Mouse (Mus musculus): ENCODE measurements around the gene Rps12-ps3. TPM values are rescaled to one million over a fixed set of nuclear protein-coding genes. Genes with fewer than 3 reads are reported as not detected.

The Rps12-ps3 gene
- polyA plus RNA-seq, 1 experiment from 2014 or later = 25.1 TPM

DNA sequence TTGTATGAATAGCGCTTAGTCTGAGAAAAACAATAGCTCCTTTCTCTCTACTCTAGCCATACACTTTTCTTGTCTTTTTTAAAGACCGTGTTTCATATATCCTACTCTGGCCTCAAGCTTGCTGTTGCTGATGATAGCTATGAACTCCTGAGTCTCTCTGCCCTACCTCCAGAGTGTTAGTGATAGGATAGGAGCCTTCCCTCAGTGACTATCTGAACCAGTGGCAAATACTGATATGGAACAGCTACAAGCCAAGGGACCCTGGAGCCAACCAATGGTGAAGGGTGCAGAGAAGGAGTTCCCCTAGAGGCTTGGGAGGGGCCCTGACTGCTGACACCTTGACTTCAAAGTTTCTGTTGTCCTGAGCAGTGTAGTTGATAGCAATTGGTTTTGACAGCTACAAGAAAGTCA is 38.4 kb downstream of the Rps12-ps3 start:
- Histone ChIP-seq H3K36me3 (ENCODE audit: control insufficient read depth, insufficient read depth, low read length) (no peaks in the 10 kb centered on the region), H3K4me3 (ENCODE audit: low read depth, low read length) (no peak overlapping the region), H3K9ac (ENCODE audit: low read length) (no peak overlapping the region), H3K9me3 (ENCODE audit: control insufficient read depth, low read length) (no peaks in the 10 kb centered on the region), H3K27ac (replicated peaks) (no peak overlapping the region), H3K4me1 (replicated peaks; ENCODE audit: control insufficient read depth, insufficient read depth) (no peaks in the 10 kb centered on the region), H3K27me3 (ENCODE audit: control insufficient read depth, insufficient read depth, low read length) (no peaks in the 10 kb centered on the region), H3K4me2 (replicated peaks; ENCODE audit: low read depth) (no peak overlapping the region)
- WGBS = 73% methylated on average over 2 of the region's 2 CpGs
- TF ChIP-seq CTCF (IDR thresholded peaks at IDR 0.05; ENCODE audit: low read depth) (no peak), EP300 (optimal IDR thresholded peaks at IDR 0.05) (no peak)
- no peak for DNase-seq (ENCODE audit: low spot score)
- no peak for ATAC-seq (ENCODE audit: low FRiP score, low TSS enrichment)

DNA sequence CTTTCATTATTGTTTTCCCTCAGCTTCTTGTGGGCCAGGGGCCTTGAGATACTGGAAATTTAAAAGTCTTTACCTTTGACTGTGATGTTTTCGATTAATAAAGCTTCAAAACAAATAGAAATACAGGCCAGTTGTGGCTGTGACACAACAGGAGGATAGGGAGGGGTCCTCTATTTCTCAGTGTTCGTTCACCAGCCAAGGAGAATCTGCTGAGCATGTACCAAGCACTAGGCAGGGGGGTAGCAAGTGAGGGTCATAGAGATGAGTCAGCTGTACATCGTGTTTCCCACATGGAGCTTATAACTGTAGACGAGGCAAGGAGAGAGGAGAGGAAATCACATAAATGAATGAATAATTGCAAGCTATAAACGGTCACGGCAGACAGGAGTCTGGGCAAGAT is 40.6 kb downstream of the Rps12-ps3 start:
- Histone ChIP-seq H3K4me1 (replicated peaks; ENCODE audit: control insufficient read depth, insufficient read depth) (no peaks in the 10 kb centered on the region), H3K27ac (replicated peaks) (no peak overlapping the region), H3K36me3 (ENCODE audit: control insufficient read depth, insufficient read depth, low read length) (no peaks in the 10 kb centered on the region), H3K9ac (ENCODE audit: low read length) (no peak overlapping the region), H3K4me2 (replicated peaks; ENCODE audit: low read depth) (no peak overlapping the region), H3K27me3 (ENCODE audit: control insufficient read depth, insufficient read depth, low read length) (no peaks in the 10 kb centered on the region), H3K9me3 (ENCODE audit: control insufficient read depth, low read length) (no peaks in the 10 kb centered on the region), H3K4me3 (ENCODE audit: low read depth, low read length) (no peak overlapping the region)
- ATAC-seq (ENCODE audit: low FRiP score, low TSS enrichment) (no peak), DNase-seq (ENCODE audit: low spot score) (no peak)
- no peak for TF ChIP-seq EP300 (optimal IDR thresholded peaks at IDR 0.05)
- no peak for TF ChIP-seq CTCF (IDR thresholded peaks at IDR 0.05; ENCODE audit: low read depth)
- WGBS = 68% methylated on average over 6 of the region's 6 CpGs

DNA sequence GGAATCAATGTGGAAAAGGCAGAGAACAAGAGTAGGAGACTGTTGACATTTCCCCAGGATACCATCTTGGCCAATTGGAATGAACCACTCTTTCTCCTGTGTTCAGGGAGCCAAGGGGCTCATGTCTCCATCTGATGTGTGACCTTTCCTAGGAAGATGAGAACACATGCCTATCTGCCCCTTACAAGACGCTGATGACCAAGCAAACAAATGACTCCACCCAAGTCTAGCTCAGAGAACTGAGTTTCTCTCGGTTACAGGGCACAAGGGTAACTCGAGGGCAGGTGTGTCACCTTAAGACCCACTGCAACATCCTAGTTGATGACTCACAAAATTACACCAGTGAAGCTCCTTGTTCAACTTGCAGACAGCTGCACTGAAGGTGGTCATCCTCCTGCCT is 41.6 kb downstream of the Rps12-ps3 start:
- no peak for DNase-seq (ENCODE audit: low spot score)
- H3K9me3 ChIP-seq (ENCODE audit: control insufficient read depth, low read length) = no peaks in the 10 kb centered on the region
- 60% methylated on average over 3 of the region's 3 CpGs for WGBS

DNA sequence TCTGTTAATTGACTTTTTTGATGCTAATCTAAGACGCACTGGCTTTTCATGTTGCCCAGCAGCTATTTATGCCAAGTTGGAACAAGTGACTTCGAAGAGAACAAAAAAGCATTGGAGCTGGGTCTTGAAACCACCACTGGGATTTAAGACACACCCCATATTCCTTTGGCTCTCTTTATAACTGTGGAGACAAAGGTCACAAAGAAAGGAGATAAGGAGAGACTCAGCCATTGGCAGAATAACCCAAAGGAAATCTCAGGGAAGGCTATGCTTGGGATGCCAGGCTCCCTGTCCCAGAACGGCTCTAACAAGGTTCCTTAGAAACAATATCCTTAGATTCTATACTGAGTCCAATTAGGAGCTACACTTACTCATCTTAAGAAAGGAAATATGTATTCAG is 44.6 kb downstream of the Rps12-ps3 start:
- Histone ChIP-seq H3K4me1 (replicated peaks; ENCODE audit: control insufficient read depth, insufficient read depth) (no peaks in the 10 kb centered on the region), H3K36me3 (ENCODE audit: control insufficient read depth, insufficient read depth, low read length) (no peaks in the 10 kb centered on the region), H3K9me3 (ENCODE audit: control insufficient read depth, low read length) (no peaks in the 10 kb centered on the region), H3K27me3 (ENCODE audit: control insufficient read depth, insufficient read depth, low read length) (no peaks in the 10 kb centered on the region), H3K27ac (replicated peaks) (no peak overlapping the region), H3K4me3 (ENCODE audit: low read depth, low read length) (no peak overlapping the region), H3K4me2 (replicated peaks; ENCODE audit: low read depth) (no peak overlapping the region), H3K9ac (ENCODE audit: low read length) (no peak overlapping the region)
- 49% methylated on average over 3 of the region's 3 CpGs for WGBS
- DNase-seq (ENCODE audit: low spot score) (no peak), ATAC-seq (ENCODE audit: low FRiP score, low TSS enrichment) (no peak)
- TF ChIP-seq CTCF (IDR thresholded peaks at IDR 0.05; ENCODE audit: low read depth) (no peak), EP300 (optimal IDR thresholded peaks at IDR 0.05) (no peak)

More for the DNA sequence above, 41.6 kb downstream of the Rps12-ps3 start:
- H3K36me3 ChIP-seq (ENCODE audit: control insufficient read depth, insufficient read depth, low read length) = no peaks in the 10 kb centered on the region
- H3K4me2 ChIP-seq (replicated peaks; ENCODE audit: low read depth) = no peak overlapping the region
- no peak overlapping the region for H3K27ac ChIP-seq (replicated peaks)
- H3K4me1 ChIP-seq (replicated peaks; ENCODE audit: control insufficient read depth, insufficient read depth) = no peaks in the 10 kb centered on the region
- no peak overlapping the region for H3K9ac ChIP-seq (ENCODE audit: low read length)
- ATAC-seq (ENCODE audit: low FRiP score, low TSS enrichment) = no peak
- no peaks in the 10 kb centered on the region for H3K27me3 ChIP-seq (ENCODE audit: control insufficient read depth, insufficient read depth, low read length)
- H3K4me3 ChIP-seq (ENCODE audit: low read depth, low read length) = no peak overlapping the region
- TF ChIP-seq CTCF (IDR thresholded peaks at IDR 0.05; ENCODE audit: low read depth) (no peak), EP300 (optimal IDR thresholded peaks at IDR 0.05) (no peak)

DNA sequence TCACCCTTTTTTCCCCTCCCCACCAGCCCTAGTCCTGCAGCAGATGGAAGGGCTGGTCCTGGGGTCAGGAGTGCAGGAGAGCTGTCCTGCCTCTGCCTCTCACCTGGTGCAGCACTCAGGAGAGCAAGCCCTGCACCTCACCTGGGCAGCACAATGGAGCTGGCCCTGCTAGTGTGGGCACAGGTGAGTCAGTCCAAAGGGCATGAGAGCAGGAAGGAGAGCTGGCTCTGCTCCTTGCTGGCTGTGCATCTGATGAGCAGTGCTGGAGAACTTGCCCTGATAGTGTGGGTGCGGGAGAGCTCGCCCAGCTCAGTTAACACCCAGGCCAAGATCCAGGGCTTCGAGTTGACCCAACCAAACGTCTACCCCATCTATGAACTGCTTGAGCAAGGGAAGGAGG is 45.8 kb downstream of the Rps12-ps3 start:
- Histone ChIP-seq H3K9me3 (ENCODE audit: control insufficient read depth, low read length) (no peaks in the 10 kb centered on the region), H3K36me3 (ENCODE audit: control insufficient read depth, insufficient read depth, low read length) (no peaks in the 10 kb centered on the region), H3K4me3 (ENCODE audit: low read depth, low read length) (no peak overlapping the region), H3K27me3 (ENCODE audit: control insufficient read depth, insufficient read depth, low read length) (no peaks in the 10 kb centered on the region), H3K27ac (replicated peaks) (no peak overlapping the region), H3K4me2 (replicated peaks; ENCODE audit: low read depth) (no peak overlapping the region), H3K4me1 (replicated peaks; ENCODE audit: control insufficient read depth, insufficient read depth) (no peaks in the 10 kb centered on the region), H3K9ac (ENCODE audit: low read length) (no peak overlapping the region)
- ATAC-seq (ENCODE audit: low FRiP score, low TSS enrichment) (peak; percentile 90), DNase-seq (ENCODE audit: low spot score) (peak; percentile 50)
- 75% methylated on average over 4 of the region's 4 CpGs for WGBS
- no peak for TF ChIP-seq EP300 (optimal IDR thresholded peaks at IDR 0.05)

DNA sequence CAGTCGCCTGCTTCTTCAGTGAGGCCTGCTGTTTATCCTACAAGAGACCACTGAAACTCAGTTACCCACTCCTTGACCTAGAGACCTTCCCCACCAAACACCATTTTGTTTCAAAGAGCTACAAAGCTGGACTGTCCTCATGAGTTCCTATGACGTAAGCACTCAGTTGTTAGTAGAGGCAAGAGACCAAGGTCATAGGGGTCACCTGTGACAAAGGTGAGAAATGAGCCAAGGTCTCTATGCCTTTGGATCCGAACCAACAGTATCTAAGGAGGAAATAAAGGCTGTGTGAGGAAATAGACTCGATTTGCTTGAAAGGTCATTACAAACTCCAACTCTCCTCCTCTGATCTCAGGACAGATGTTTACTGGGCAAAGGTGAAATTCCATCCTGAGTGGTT is 48.9 kb downstream of the Rps12-ps3 start:
- Histone ChIP-seq H3K4me2 (replicated peaks; ENCODE audit: low read depth) (no peak overlapping the region), H3K4me1 (replicated peaks; ENCODE audit: control insufficient read depth, insufficient read depth) (no peaks in the 10 kb centered on the region), H3K9me3 (ENCODE audit: control insufficient read depth, low read length) (no peaks in the 10 kb centered on the region), H3K4me3 (ENCODE audit: low read depth, low read length) (no peak overlapping the region), H3K9ac (ENCODE audit: low read length) (no peak overlapping the region), H3K36me3 (ENCODE audit: control insufficient read depth, insufficient read depth, low read length) (no peaks in the 10 kb centered on the region), H3K27ac (replicated peaks) (no peak overlapping the region), H3K27me3 (ENCODE audit: control insufficient read depth, insufficient read depth, low read length) (no peaks in the 10 kb centered on the region)
- TF ChIP-seq EP300 (optimal IDR thresholded peaks at IDR 0.05) (no peak), CTCF (IDR thresholded peaks at IDR 0.05; ENCODE audit: low read depth) (no peak)
- WGBS = 72% methylated on average over 4 of the region's 4 CpGs
- DNase-seq (ENCODE audit: low spot score) (no peak), ATAC-seq (ENCODE audit: low FRiP score, low TSS enrichment) (no peak)

Other genes with a start within 250 kb of the Rps12-ps3 start
- gene Shtn1, start 246.2 kb upstream of the Rps12-ps3 start, polyA plus RNA-seq (2015; fragmentation: Nextera tagmentation; extraction: Ambion mirVana) = 13.4 and 14.6 TPM in 2 replicates
- gene Vax1, start 152.2 kb upstream of the Rps12-ps3 start, polyA plus RNA-seq (2015; fragmentation: Nextera tagmentation; extraction: Ambion mirVana) = not detected in 2 replicates
- gene Kcnk18, start 103.1 kb upstream of the Rps12-ps3 start, polyA plus RNA-seq (2015; fragmentation: Nextera tagmentation; extraction: Ambion mirVana) = 0.04 TPM in 1 of 2 replicates, not detected in the other
- 4.6 and 5.1 TPM in 2 replicates for gene Slc18a2, start 61.4 kb upstream of the Rps12-ps3 start, polyA plus RNA-seq (2015; fragmentation: Nextera tagmentation; extraction: Ambion mirVana)
- 4.4 and 4.8 TPM in 2 replicates for gene Pdzd8, start 23.5 kb downstream of the Rps12-ps3 start, polyA plus RNA-seq (2015; fragmentation: Nextera tagmentation; extraction: Ambion mirVana)
- gene Emx2, start 136.1 kb downstream of the Rps12-ps3 start, polyA plus RNA-seq (2015; fragmentation: Nextera tagmentation; extraction: Ambion mirVana) = 0.05 and 0.08 TPM in 2 replicates